Mouse (Mus musculus): ENCODE data around the gene Fryl.
A peak's percentile ranks its signal among the peaks of the same experiment; 100 is the strongest.

The Fryl gene

DNA sequence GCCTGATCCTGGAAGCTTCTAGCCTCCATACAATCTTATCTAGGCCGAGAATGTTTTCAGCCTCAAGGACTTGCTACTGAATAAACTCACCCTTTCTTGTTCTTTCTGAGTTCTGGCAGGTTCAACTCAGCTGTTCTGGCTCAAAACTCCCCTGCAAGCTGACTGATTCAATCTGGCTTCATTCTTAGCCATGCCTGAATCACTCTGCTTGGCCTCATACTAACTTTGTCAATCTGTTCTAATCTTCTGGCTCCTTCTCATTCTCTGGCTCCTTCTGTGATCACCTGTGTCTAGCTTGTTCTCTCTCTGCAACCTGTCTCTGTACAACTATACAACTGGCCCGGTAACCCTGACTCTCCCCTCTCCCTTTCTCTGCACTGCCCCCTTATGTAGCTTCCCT is 93.9 kb downstream of the Fryl start:
- no peak for DNase-seq (ENCODE audit: low read depth, low spot score)

DNA sequence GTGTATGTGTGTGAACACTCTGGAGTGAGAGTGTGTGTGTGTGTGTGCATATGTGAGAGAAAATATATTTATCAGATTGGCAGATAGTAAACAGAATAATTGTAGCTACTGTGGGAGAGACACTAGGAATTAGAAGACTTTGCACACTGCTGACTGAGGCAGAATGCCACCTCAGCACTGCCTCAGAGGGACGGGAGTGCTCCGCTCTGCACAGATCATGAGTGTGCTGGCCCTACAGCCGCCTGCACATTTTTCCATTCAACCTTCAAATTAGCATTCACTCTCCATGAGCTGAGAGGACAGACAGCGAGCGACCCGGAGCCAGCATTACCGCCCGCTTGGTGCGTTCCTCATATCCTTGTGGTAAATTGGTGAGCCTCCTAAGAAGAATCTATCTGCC is 96.0 kb downstream of the Fryl start:
- no peak for DNase-seq (ENCODE audit: low read depth, low spot score)

DNA sequence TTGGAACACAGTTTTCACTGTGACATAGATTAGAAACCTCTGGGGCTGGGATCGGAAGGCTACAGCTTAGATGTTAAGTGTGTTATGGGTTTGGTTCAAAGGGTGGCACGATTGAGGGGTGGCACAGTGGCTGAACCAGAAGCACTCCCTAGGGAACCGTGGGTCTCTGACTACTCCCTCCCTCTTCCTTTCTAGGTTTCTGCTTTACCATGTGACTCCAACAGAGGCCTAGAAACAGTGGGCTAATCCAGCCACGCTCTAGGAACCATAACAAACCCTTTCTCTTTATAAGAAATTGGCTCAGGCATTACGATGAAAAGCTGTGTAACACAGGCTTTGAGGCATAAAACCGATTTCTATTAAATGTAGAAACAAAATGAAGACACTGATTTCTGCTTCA is 98.9 kb downstream of the Fryl start:
- no peak for DNase-seq (ENCODE audit: low read depth, low spot score)

DNA sequence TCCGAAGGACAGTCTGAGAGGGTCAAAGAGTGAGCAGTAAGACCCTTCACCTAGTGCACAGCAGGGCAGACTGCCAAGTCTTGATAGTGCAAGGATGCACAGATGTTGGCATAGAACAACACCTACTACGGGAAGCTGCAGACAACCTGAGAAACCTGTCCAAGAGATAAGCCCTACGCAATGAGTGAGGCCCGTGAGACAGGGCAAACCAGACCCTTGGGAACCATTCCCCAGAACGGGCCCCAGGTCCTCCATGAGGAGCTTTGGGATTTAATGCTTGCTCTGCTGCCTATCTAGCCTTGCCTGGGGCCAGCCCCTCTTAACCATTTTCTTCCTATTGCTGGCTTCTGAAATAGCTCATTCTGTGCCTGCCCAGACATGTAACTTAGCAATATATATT is 99.4 kb downstream of the Fryl start:
- DNase-seq (ENCODE audit: low read depth, low spot score), result no peak

DNA sequence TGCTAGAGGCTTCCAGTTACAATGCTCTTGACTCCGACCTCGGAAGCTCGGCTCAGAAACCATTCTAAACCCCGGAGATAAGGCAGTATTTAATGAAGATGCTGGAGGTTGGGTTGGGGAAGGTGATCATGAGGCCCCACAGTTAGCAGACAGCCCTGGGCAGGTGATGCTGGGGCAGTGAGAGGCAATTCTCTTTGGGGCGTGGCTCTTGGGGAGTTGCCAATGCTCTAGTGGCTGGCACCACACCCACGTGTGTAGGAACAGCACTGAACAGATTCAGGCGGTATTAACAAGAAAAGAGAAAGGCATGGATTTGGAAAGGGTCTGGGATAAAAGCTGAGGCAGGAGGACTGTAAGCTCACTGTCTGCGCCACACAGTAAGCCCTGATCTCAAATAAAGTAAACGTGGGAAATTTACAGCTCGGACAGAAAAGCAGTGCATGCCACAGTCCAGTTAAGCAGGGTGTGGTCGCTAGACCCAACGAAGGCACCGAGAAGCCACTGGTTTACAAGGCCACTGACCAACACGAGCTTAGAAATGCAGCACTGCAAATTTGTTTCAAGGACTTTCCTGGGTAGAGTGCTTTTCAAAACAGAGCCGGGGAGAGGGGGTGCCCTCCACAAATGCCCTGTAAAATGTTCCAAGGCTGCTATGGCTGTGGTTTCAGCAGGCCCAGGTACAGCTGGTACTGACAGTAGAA is 100.0 kb downstream of the Fryl start:
- no peak for DNase-seq (ENCODE audit: low read depth, low spot score)

DNA sequence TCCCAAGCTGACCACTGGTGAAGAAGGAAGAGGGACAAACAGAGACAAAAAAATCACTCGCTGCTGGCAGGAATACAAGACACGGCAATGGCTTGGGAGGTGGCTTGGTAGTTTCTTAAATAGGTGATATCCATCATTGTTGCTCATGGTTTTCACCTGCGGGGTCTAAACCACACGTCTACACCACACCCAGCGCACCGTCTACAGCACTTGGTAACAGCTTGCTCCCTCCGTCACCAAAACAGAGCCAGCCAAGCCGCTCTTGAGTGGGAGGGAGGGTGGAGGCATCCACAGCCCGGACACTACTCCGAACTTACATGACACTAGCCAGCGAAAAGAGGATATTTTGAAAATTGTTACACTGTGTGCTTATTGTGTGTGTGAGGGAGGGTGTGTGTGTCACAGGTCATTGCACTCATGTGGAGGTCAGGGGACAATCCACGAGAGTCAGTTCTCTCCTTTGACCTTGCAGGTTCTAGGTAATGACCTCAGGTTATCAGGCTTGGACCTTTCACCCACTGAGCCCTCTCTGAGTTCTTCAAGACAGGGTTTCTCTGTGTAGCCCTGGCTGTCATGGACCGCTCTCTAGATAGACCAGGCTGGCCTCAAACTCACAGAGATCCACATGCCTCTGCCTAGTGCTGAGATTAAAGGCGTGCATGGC is 102.5 kb downstream of the Fryl start:
- DNase-seq (ENCODE audit: low read depth, low spot score), result no peak

DNA sequence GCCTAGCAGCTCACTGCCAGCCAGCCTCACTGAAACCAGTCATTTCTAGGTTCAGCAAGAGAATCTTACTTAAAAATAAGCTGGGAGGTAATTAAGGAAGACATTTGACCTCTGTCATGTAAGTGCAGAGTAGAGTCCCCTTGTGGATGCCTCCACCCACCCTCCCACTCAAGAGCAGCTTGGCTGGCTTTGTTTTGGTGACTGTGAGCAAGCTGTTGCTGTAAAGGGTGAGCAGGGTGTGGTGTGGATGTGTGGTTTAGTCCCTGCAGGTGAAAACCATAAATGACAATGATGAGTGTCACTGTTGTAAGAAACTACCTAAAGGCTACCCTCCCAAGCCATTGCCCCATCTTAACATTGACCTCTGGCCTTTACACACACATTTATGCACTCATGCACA is 104.2 kb downstream of the Fryl start:
- DNase-seq (ENCODE audit: low read depth, low spot score), result no peak

DNA sequence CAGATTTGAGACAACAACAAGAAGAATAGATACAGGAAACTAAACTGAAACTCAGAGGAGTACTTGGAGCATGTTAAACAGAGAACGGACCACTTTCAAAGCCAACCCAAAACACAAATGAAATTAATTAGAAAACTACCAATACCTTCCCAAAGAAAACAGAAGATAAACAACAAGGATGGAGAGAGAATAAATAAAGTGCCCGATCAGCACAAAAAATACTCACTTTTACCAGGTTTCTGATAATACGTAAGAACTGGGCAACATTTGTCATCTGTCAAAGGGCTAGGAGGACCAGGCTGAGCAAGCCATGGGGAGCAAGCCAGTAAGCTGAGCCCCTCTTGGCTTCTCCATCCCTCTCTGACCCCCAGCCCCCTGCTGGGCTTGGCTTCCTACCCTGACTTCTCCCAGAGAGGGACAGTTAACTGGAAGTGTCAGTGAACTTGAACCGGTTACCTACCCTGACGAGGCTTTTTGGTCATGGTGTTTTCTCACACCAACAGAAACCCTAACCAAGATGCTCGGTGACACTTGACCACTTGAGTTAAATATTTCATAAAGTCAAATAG is 105.5 kb downstream of the Fryl start:
- peak; percentile 6 for DNase-seq (ENCODE audit: low read depth, low spot score)

DNA sequence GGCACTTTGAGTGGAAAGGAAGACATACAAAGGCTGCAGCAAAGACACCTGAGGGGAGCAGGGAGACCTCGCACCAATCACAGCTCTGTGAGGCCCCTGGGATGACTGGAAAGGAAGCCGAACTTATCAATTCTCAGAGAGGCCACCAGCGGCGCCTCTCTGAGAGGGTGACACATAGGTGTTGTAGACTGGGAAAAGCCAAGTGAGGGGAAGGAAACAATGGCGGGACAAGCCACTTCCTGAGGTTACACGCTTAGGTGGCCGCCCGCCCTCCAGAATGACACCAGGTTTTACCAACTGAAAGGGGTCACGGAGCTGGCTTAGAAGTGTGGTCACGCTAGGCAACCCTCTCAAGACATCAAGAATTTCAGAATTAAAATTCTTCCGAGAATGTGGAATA is 111.4 kb downstream of the Fryl start:
- DNase-seq (ENCODE audit: low read depth, low spot score), result no peak

DNA sequence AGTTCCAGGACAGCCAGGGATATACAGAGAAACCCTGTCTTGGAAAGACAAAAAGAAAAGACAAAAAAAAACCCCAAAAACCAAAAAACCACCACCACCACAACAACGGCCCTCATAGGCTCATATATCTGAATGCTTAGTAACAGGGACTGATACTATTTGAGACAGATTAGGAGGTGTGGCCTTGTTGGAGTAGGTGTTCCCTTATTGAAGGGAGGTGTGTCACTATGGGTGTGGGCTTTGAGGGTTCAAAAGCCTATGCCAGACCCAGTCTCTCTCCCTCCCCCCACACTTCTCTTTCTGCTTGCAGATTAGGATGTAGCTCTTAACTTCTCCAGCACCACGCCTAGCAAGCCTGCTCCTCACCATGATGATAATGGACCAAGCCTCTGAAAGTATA is 114.7 kb downstream of the Fryl start:
- no peak for DNase-seq (ENCODE audit: low read depth, low spot score)

DNA sequence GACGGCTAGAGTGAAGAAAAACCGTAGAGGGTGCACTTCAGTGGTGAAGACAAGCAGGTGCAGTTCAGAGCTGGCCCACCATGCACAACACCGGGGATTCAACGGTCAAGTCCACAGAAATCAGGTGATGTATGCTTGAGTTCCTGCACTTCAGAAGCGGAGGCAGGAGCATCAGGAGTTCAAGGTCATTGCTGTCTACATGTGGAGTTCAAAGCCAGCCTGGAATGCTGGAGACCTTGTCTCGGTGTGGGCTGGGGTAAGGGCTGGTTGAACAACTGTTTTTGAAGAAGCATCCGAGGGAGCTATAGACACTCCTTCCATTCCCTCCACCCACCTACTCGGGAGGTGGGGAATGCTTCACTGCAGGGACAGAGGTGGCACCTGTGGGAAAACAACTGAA is 115.3 kb downstream of the Fryl start:
- no peak for DNase-seq (ENCODE audit: low read depth, low spot score)

DNA sequence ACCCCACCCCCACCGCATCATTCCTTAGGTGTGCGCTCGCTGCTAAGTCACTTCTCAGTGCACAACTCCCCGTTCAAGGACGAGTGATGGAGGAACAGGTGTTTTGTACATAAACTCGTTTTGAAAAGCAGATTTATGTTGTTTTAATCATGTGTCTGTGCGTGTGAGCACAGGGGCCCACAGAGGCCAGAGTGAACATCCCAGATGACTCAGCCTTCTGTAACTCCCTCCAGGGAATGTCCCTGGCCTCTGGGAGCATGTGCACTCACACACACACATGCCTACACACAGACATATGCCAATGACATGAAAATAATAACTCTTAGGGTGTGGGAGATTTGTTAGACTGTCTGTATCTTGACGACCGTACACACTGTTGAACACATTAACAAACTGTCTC is 118.9 kb downstream of the Fryl start:
- no peak for DNase-seq (ENCODE audit: low read depth, low spot score)

DNA sequence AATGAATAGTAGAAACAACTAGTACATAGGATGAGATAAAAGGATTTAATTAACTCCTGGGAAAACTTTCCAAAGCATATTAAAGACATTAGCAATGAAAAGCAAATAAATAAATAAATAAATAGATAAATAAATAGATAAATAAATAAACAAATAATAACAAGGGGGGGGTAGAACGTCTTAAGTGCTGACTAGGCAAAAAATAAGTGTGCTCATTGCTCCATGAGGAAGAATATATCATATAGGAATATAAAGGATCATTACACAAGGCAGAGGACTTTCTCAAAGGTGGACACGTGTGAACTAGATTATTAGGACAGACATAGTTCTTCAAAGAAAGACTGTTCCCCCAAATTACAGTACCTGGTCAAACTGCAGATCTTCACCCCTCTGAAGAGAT is 120.5 kb downstream of the Fryl start:
- no peak for DNase-seq (ENCODE audit: low read depth, low spot score)

DNA sequence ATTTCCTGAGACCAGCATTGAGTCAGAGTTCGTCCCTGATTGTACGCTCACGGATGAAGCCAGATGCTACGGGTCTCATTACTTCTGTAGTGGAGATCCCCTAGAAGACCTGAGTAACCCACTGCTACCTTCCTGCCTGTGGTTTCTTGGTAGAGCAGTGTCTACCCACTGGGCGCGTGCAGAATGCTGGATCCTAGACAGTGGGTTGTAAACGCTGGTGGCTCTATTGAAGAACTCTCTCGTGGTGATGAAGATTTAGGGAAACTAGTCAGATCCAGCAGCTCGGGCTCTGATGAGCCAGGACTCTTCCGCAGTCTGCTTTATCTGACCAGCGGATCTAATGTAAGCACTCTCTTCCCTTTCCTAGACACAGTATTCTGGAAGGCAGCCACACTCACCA is 121.3 kb downstream of the Fryl start:
- DNase-seq (ENCODE audit: low read depth, low spot score), result no peak

DNA sequence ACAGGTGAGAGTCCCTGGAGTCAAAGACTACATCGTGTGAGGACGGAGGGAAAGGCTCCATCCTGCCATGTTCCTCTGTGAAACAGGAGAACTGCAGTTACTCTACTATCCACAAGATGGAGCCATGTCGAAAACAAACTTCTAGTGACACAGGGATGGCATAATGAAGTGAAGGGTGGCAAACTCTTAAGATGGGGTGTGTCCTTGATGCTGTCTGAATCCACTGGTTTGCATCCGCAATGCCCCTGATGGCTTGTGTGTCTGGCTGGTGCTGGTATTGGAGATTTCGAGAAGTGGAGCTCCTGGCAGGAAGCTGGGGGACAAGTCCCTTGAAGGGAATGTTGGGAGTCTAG is 122.6 kb downstream of the Fryl start:
- DNase-seq (ENCODE audit: low read depth, low spot score), result peak; percentile 58

DNA sequence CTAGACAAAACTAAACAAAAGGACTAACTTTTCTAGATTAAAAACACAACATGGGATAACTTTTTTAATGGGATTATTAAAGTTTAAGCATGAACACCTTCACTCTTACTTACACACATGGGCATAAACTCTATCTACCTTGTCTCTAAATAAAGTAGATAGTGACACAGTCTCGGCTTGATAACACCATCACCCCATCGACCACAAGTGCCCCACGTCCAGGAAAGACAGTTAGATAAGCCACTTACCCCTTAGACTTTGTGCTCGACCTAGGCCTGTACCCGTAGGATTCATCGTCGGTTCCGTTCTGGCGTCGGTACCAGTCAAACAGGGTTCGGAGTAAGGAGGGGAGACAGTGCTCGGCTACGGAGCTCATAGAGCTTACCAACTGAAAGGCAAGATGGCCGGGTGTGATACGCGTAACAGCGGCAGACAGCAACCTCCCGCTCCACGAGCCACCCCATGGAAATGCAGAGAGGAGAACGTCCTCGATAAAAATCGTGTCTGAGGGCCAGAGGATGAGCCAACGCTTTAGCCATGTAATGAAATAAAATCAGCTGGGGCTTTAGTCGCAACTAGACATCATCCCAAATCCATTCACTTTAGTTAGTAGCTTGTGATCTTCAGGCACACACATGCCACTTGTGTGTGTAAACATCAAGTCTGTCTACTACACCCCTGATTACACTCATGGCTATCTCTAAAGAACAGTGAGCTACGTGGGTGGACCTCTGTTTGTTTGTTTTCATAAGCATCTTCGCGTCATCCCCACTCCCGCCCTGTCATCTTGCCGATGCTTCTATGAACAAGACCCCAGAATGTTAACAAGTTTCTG is 123.2 kb downstream of the Fryl start:
- DNase-seq (ENCODE audit: low read depth, low spot score), result no peak

DNA sequence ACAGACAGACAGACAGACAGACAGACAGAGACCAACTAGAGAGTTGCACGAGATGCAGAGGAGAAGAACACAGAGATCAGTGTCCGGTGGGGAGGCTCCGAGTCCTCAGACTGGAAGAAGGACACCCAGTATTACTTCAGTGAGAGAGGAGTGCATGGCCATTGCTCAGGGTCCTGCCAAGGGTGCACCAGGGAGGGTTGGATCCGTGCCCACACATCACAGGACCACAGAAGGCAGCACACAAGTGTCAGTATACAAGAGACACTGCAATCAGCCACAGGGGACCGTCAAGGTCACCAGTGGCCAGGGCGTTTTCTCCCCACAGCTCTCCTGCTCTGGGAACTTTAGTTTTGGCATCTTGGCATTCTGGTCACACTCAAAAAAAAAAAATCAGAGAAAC is 125.4 kb downstream of the Fryl start:
- DNase-seq (ENCODE audit: low read depth, low spot score), result no peak

DNA sequence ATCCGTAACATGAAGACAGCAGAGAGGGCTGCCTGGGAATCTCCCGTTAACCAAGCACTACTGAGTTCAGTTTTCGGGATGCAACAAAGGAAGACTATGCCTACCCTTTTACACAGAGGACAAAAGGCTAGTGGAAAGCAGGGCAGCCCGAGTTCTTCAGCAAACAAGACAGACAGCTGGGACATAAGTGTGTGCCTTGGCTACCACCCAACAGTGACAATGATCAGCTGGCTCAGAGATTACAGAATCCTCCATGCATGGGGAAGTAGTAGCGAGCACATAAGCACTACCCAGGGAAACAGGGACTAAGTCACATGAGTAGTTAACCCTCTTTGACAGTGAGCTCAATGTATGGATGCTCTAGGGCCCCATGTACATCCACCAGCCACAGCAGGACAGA is 126.5 kb downstream of the Fryl start:
- no peak for DNase-seq (ENCODE audit: low read depth, low spot score)

DNA sequence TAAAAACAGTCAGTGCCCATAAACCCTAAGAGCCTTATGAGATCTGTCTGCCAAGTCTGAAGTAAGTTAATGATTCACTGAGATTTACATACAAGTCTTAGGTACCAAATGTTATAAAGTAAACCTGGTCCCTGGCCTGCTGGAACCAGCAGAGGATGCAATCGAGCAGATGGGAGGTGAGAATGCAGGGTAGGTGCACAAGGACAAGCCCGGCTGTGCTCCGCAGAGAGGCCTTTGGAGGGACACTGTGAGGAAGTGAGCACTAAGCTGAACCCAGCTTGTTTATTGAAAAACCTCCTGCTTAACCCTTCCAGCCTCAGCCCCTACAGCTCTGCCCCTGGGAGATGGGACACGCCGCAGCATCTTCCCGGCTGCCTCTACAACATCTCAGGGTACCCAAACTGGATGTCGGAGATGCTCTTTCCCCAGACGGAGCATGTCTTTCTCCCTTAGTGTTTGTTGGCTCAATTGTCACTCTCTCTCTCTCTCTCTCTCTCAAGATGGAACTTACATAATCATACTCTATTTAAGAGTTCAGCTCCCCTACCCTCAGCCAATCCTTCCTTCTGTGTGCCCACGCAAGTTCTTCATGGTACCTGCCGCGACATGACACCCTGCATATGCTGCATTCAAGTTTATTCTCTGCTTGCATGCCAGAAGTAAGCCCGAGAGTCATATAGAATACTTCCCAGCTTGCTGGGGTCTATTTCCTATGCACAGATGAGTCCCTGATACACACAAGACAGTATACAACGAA is 136.3 kb downstream of the Fryl start:
- no peak for DNase-seq (ENCODE audit: low read depth, low spot score)

DNA sequence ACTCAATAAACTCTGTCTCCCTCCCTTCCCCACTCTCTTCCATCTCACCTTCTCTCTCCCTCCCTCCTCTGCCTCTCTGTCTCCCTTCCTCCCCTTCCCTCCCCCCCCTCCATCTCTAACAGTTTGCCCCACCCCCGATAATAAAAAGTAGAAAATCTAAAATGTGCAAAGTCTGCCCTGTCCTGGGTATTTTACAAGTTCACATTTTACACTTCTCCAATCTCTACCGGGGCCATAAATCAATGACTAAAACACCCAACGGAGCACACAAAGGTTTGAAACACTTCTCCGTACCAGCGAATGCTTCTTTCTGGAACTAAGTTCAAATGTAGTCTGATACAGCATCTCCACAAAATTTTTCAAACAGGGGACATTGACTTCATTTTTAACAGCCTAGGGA is 136.9 kb downstream of the Fryl start:
- no peak for DNase-seq (ENCODE audit: low read depth, low spot score)

DNA sequence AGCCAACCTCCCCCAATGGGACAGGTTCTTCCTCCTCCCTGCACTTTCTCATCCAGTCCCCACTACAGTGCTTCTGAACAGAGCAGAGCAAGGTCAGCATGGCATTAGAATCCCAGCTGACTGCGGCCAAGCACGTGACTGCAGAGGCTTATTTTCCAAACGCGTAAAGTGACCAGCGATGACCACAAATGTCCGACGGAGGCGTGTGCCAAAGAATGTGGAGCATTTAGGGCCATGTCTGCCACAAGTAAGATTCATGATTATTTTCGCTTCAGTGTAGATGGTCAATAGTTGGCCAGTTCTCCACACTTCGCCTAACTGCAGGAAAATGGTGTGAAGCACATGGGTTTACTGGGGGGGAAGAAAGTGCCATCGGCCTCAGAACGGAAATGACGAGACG is 137.6 kb downstream of the Fryl start:
- DNase-seq (ENCODE audit: low read depth, low spot score), result no peak

DNA sequence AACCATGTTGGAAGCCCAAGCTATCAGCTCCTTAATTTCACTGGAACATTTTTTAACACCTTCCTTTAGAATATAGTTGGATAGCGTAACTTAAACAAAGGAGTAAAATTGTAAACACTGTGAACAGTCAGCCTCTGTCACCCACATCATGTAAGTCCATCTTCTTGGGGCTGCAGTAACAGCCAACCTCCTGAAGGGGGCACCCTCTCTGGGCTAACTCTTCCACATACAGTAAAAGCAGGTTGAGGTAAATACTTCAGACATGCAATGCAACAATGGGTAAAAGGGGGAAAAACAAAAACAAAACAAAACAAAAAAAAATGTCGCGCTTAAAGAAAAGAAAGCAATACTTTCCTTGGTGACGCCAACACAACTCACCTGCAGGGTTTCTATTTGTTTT is 141.5 kb downstream of the Fryl start:
- peak; percentile 63 for DNase-seq (ENCODE audit: low read depth, low spot score)
